Mouse (Mus musculus): ENCODE measurements around the gene Gimap1.
A peak's percentile ranks its signal among the peaks of the same experiment; 100 is the strongest.

Gene Gimap1

DNA sequence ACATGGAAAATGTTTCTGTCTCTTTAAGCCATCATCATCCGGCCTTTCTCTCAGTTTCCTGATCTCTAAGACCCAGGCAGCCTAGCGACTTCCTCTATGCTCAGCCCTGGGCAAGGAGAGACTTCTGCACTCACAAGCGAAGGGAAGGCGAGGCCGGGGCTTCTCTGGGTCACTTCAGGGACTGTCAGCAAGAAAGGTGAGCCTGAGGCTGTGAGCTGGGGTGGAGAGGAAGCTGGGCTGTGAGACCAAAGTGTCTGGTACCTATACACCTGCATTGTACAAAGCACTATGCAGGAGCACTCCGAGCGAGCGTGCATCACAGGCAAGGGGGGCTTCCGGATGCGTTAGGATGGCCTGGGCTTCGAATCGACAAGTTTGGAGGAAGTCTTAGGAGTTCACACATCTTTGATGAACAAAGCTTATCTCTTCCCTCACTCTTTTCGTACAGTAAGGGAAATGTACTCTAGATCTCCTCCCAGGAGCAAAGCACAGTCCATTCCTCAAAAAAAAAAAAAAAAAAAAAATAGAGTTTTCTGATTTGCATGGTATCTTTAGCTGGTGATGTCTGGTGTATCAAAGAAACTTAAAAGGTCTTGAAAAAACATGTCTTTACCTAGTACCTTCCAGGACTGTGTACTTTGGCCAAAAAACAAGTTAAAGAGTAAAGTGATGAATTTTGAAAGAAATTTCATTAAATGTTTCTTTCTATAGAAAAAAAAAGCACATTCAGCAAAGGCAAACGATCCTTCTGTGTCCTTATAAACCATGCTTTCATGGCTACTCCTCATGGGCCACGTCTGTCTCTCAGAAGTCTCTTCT lies at the start of gene Gimap1:
TSS of gene Gimap1 (plus strand) at position 94 of the 819 bp plus-strand sequence.
- DNase-seq, result peak; percentile 76

- no peak for DNase-seq
These were observed 49.5 kb upstream of the Gimap1 start for GRCm38 (mm10) chr6:48689320-48689719.

DNA sequence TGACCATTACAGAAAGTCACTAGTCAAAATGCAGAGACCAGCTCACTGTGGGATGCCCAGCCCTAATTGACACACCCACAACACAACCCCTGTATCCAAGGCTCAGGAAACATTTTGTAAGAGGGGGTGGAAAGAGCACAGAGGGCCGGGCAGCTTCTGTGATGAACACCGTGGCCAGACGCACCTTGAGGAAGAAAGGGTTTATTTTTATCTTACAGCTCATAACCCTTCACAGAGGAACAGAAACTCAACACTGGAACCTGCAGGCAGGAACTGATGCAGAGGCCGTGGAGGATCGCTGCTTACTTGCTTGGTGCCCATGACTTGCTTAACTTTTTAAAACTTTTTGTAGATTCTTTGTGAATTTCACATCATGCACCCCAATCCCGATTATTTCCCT lies 45.9 kb upstream of the Gimap1 start:
- no peak for DNase-seq

DNA sequence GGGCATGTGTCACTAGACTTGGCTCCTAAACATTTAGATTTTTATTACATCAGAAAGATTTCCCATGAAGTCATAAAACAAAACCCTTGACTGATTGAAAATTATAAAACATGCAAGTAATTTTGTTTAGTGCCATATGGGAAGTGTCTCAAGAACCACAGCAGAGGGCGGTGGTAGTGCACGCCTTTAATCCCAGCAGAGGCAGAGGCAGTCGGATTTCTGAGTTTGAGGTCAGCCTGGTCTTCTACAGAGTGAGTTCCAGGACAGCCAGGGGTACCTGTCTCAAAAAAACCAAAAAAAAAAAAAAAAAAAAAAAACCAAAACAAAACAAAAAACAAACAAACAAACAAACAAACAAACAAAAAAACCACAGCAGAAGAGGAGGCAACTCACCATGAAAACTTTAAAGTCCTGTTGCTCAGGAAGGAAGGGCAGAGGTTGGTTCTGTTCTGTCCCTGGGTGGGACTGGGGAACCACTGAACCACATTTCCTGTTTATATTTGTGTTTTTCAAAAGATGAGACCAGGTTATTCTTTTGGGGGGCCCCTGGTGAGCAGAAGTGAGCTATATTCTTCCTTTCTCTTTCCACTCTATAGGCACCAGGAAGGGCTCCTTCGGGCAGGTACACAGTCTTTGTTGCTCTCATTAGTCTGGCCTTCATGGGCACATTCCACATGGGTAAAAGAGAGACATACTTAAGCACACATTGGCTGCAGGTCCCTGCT lies 41.9 kb upstream of the Gimap1 start:
- DNase-seq, result peak in 1 of 2 experiments; percentile 1

DNA sequence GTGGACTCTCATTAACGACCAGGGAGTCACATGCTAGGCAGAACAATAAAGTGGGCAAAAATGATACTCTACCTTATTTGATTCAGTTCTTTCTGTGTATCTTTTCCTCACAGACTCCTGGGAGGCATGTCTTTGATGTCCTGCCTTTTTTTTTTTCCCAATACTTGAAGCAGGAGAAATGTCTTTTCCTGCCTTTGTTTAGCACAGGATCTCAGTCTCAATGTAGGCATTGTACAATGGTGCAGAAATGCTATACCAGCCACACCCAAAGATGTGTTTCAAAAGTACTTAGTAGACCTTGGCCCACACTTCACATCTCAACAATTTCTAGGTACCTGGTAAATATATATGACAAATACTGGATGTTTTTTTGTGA lies 41.3 kb upstream of the Gimap1 start:
- peak in 1 of 2 experiments; percentile 4 for DNase-seq

DNA sequence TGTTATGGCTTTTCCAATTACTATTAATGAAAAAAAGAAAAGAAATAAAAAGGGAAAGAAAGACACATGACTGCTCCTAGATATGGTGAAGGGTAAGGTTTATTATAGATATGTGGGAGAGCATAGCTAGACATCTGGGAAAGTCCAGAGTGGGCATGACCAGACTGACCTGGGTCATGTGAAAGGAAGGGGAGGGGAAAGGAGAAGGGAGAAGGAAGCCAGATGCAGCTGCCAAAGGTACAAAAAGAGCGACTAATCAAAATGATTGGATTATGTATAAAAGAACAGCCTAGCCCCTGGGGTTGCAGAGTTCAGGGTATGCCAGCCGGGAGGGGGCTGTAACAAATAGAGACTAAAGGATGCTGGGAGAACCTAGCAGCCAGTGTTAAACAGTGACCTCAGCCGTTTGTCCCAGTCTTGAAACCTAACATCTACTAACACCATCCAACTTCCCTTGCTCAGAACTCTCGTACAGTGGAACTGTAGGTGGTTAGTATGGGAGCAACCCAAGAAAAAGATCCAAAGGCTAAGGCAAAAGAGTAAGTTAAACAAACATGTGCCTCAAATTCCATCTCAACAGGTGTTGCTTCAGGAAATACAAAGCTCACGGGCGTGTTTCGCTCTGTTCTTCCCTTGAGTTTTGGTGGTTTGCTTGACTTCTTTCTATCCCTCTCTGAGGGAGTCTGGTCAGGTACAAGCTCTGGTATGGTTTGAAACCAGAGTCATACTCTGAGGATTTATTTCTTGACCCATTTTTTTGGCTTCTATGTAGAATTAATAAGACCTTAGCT lies 40.6 kb upstream of the Gimap1 start:
- DNase-seq, result no peak

GRCm38 (mm10) chr6:48698888-48699287 lies 40.0 kb upstream of the Gimap1 start:
- no peak for DNase-seq

GRCm38 (mm10) chr6:48700251-48701075 lies 38.4 kb upstream of the Gimap1 start:
- no peak for DNase-seq

- no peak for DNase-seq
These were observed 36.7 kb upstream of the Gimap1 start for GRCm38 (mm10) chr6:48702146-48702545.

DNA sequence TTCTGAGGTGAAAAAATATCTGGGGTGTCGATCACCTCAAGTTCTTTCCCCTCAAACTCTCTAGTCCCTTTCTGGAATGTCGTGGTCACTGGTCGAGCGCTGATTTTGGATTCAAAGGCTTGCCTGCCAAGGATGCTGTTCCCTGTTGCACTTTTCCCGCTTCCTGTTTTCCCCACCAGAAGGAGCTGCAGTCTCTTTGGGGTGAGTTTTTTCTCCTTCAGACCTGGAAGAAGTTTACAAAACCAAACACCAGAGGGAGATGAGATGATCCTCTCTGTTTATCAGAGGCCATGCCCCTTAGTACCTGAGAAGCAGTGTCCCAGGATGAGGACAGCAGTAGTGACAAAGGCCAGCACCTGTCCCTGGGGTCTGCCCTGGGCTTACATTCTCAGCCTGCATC lies 36.3 kb upstream of the Gimap1 start:
- DNase-seq, result no peak

GRCm38 (mm10) chr6:48704146-48704545 lies 34.7 kb upstream of the Gimap1 start:
- DNase-seq, result peak in 1 of 2 experiments; percentile 5

DNA sequence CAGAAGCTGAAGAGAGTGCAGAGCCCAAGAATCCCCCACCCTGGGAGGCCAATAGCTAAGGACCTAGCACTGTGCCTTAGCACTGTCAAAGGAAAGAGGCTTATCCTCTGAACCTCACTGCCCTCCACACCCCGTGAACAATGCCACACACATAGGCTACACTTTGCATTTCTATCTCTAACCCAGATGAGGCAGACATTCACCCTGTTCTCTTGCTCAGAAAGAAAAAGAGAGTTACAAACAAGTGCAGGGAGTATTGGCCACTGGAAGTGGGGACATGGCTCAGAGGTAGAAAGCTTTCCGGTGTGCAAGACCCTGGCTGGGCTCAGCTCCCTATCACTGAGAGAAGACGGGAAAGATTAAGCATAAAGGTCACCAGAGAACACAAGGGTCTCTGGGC lies 32.7 kb upstream of the Gimap1 start:
- no peak for DNase-seq

- DNase-seq, result peak; percentile 59 to 66
These were observed 20.4 kb upstream of the Gimap1 start, which contains the start of the genes Gm28053 and Gimap7 for GRCm38 (mm10) chr6:48718455-48718854. Gene Gm28053 (plus strand): TSS chr6:48718607. Gene Gimap7 (plus strand): TSS chr6:48718621.

DNA sequence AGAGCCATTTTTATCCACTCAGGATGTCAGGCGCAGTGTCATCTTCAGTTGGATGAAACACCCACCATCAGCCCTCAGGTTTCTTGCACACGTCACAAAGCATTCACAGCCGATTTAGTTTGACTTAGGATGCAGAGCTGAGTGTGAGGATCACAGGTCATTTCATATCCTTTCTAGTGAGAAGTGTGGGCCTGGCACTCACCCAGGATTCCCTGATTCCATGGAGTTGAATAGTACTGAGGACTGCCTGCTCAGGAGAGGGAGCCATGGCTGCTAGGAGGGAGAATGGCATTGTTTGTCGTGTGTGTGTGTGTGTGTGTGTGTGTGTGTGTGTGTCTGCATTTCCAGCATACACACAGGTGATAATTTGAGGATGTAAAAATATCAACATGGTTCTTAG lies 18.5 kb upstream of the Gimap1 start:
- no peak for DNase-seq

- no peak for DNase-seq
These were observed 15.4 kb upstream of the Gimap1 start for GRCm38 (mm10) chr6:48723468-48723867.

DNA sequence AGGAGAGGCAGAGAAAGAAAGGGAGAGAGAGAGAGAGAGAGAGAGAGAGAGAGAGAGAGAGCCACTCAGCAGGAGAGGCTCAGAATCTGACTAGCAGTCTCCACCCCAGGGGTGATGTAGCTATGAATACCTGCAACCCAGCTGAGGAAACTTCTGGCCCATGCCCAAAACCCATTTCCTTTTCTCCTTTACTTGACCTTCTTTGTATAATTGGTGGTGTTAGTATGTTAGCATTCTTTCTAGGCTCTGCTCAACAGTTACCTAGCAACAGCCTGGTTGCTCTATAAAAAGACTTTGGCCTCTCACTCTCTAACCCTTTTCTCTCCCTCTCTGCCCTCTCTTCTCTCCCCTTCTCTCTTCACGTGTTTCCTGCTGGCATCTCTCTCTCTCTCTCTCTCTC lies 13.4 kb upstream of the Gimap1 start:
- DNase-seq, result peak in 1 of 2 experiments; percentile 60

- no peak for DNase-seq
These were observed 11.1 kb upstream of the Gimap1 start for GRCm38 (mm10) chr6:48727761-48728160.

DNA sequence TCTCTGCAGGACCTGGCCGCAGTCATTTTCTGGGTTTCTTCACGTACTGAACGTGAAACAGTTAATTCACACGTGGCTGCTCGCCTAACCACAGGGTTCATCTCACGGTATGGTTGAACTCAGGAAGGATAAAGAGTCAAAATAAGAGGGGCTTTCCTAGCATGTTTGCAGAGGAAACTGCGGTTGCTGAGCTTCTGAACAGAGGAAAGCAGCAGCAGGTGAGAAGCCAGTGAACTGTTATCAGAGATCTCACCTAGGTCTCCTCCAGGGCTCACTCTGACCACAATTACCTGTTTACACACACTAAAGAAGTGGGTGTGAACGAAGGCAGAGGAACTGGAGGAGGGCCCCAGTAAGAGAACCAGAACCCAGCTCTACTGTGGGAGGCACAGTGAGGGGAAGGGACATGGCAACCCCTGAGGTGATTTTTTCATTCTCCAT lies 6.0 kb upstream of the Gimap1 start:
- peak; percentile 55 to 69 for DNase-seq

- DNase-seq, result no peak
These were observed 5.2 kb upstream of the Gimap1 start for GRCm38 (mm10) chr6:48733660-48734059.

- no peak for DNase-seq
These were observed 1.8 kb upstream of the Gimap1 start for GRCm38 (mm10) chr6:48737053-48737452.

GRCm38 (mm10) chr6:48737688-48738087 lies 1.2 kb upstream of the Gimap1 start:
- DNase-seq, result no peak

DNA sequence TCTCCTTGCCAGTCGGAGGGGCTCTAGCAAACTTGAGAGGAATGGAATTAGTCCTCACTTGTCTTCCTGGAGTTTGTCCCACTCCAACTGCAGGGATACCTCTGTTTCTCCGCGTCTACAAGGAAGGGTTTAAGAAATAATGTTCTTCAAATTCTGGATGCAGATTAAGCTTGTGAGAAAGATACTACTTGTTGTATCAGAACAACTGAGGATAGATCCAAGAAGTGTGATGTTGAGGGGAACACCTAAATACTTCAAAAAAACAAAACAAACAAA lies 864 bp downstream of the Gimap1 start:
- DNase-seq, result no peak

Data from spleen, adult 18-20 months (tissue).